Mouse (Mus musculus) embryonic facial prominence, embryonic 13.5 days (tissue): Measurements from ENCODE around the gene Elp5. TPM values are rescaled to one million over a fixed set of nuclear protein-coding genes. Genes with fewer than 3 reads are reported as not detected.

Experiments used
- ATAC-seq: fragments of 200-750 bp; cut with Nextera tagmentation; 2 replicates; pipeline ENCODE4 v1.8.0; 2017; ENCODE audit warnings: low read depth; ENCODE audit not compliant: insufficient number of reproducible peaks, insufficient read depth, low FRiP score, low TSS enrichment
- H3K27ac ChIP-seq: fragments of 300-500 bp; sonication (generic); 2 replicates; pipeline ENCODE4 v1.5.1; 2015; ENCODE audit warnings: moderate library complexity, mild to moderate bottlenecking, inconsistent platforms
- H3K27me3 ChIP-seq: fragments of 300-500 bp; sonication (generic); 2 replicates; pipeline ENCODE4 v1.6.1; 2015; ENCODE audit warnings: mild to moderate bottlenecking, inconsistent platforms
- H3K36me3 ChIP-seq: fragments of 300-500 bp; sonication (generic); 2 replicates; pipeline ENCODE4 v1.6.1; 2015; ENCODE audit warnings: mild to moderate bottlenecking, inconsistent platforms
- H3K4me1 ChIP-seq: fragments of 300-500 bp; sonication (generic); 2 replicates; pipeline ENCODE4 v1.6.1; 2015; ENCODE audit warnings: inconsistent platforms
- H3K4me2 ChIP-seq: fragments of 300-500 bp; sonication (generic); 2 replicates; pipeline ENCODE4 v1.6.1; 2015; ENCODE audit warnings: moderate library complexity, mild to moderate bottlenecking, inconsistent platforms
- H3K4me3 ChIP-seq: fragments of 300-500 bp; sonication (generic); 2 replicates; pipeline ENCODE4 v1.5.1; 2015; ENCODE audit warnings: mild to moderate bottlenecking, inconsistent platforms
- H3K9ac ChIP-seq: fragments of 300-500 bp; sonication (generic); 2 replicates; pipeline ENCODE4 v1.6.1; 2015; ENCODE audit warnings: mild to moderate bottlenecking, inconsistent platforms
- H3K9me3 ChIP-seq: fragments of 300-500 bp; sonication (generic); 2 replicates; pipeline ENCODE4 v1.6.1; 2016; ENCODE audit warnings: inconsistent platforms
- WGBS: fragments of 180-500 bp; shearing (Covaris S2); methylation state at CpG from one replicate; pipeline ENCODE4 v1.1.7; 2015; ENCODE audit warnings: mixed read lengths; 5-methylcytosine and 5-hydroxymethylcytosine counted together
- polyA plus RNA-seq: library from polyadenylated mRNA; unstranded; fragments of >200 nt; fragmentation: Nextera tagmentation; extraction: Ambion mirVana; gene quantifications from 2 replicates; pipeline ENCODE4 v1.2.1, GENCODE M21; 2015

Gene Elp5
- polyA plus RNA-seq, 1 experiment from 2014 or later = 125 TPM

GRCm38 (mm10) chr11:69998567-69999491 is 16.5 kb upstream of the Elp5 start:
- no peak for ATAC-seq
- Histone ChIP-seq H3K4me1 (peaks cover 56% of the 10 kb centered on the region), H3K9ac (peak overlapping the region; percentile 98), H3K4me2 (no peak overlapping the region), H3K27ac (no peak overlapping the region; the same call in 1 of the 2 replicates), H3K36me3 (peaks cover 33% of the 10 kb centered on the region), H3K27me3 (no peaks in the 10 kb centered on the region), H3K9me3 (no peaks in the 10 kb centered on the region), H3K4me3 (no peak overlapping the region)
- WGBS = 93% methylated on average over 27 of the region's 27 CpGs

- Histone ChIP-seq H3K27ac (peak overlapping the region; percentile 99), H3K4me1 (peaks cover 48% of the 10 kb centered on the region), H3K27me3 (no peaks in the 10 kb centered on the region), H3K4me3 (peak overlapping the region; percentile 97), H3K9me3 (no peaks in the 10 kb centered on the region), H3K4me2 (peak overlapping the region; percentile 61), H3K36me3 (peaks cover 40% of the 10 kb centered on the region), H3K9ac (peak overlapping the region; percentile 98)
- peak; percentile 28 for ATAC-seq
- 1% methylated on average over 40 of the region's 44 CpGs for WGBS
These were observed 14.8 kb upstream of the Elp5 start for GRCm38 (mm10) chr11:69997070-69997509.

- Histone ChIP-seq H3K36me3 (peaks cover 40% of the 10 kb centered on the region), H3K9me3 (no peaks in the 10 kb centered on the region), H3K9ac (peak overlapping the region; percentile 98), H3K27ac (peak overlapping the region; percentile 99), H3K4me2 (peak overlapping the region; percentile 61), H3K4me3 (peak overlapping the region; percentile 97), H3K27me3 (no peaks in the 10 kb centered on the region), H3K4me1 (peaks cover 41% of the 10 kb centered on the region)
- WGBS = under 1% methylated on average over 65 of the region's 66 CpGs
- no peak for ATAC-seq
These were observed 14.1 kb upstream of the Elp5 start for GRCm38 (mm10) chr11:69996161-69997061.

GRCm38 (mm10) chr11:69995391-69995960 is 13.2 kb upstream of the Elp5 start, which contains the start of gene Phf23:
Phf23 (plus strand) TSS chr11:69995777.
- Histone ChIP-seq H3K4me3 (peak within 1 kb of the TSS; percentile 97), H3K9ac (peak within 1 kb of the TSS; percentile 98), H3K27ac (peak within 1 kb of the TSS; percentile 99), H3K27me3 (no peaks in the 10 kb centered on the region), H3K4me1 (peaks cover 41% of the 10 kb centered on the region), H3K4me2 (peak within 1 kb of the TSS; percentile 61), H3K36me3 (peaks cover 40% of the 10 kb centered on the region), H3K9me3 (no peaks in the 10 kb centered on the region)
- under 1% methylated on average over 36 of the region's 36 CpGs for WGBS
- ATAC-seq = peak; percentile 82

GRCm38 (mm10) chr11:69994401-69995090 is 12.2 kb upstream of the Elp5 start:
- no peak for ATAC-seq
- Histone ChIP-seq H3K4me3 (no peak overlapping the region), H3K27ac (no peak overlapping the region), H3K36me3 (peaks cover 44% of the 10 kb centered on the region), H3K9ac (no peak overlapping the region), H3K27me3 (no peaks in the 10 kb centered on the region), H3K4me1 (peaks cover 42% of the 10 kb centered on the region), H3K4me2 (peak overlapping the region; percentile 50; the same call in 1 of the 2 replicates), H3K9me3 (no peaks in the 10 kb centered on the region)
- 85% methylated on average over 11 of the region's 11 CpGs for WGBS

- Histone ChIP-seq H3K9me3 (no peaks in the 10 kb centered on the region), H3K27me3 (no peaks in the 10 kb centered on the region), H3K27ac (no peak overlapping the region), H3K9ac (peak overlapping the region; percentile 85; the same call in 1 of the 2 replicates), H3K4me3 (peak overlapping the region; percentile 84), H3K4me1 (peaks cover 31% of the 10 kb centered on the region), H3K36me3 (peaks cover 44% of the 10 kb centered on the region), H3K4me2 (peak overlapping the region; percentile 74)
- WGBS = 86% methylated on average over 3 of the region's 3 CpGs
- no peak for ATAC-seq
These were observed 10.6 kb upstream of the Elp5 start for GRCm38 (mm10) chr11:69992932-69993331.

GRCm38 (mm10) chr11:69992396-69992795 is 10.1 kb upstream of the Elp5 start:
- ATAC-seq = no peak

GRCm38 (mm10) chr11:69991711-69992110 is 9.4 kb upstream of the Elp5 start:
- peak overlapping the region; percentile 74 for H3K4me2 ChIP-seq
- H3K4me3 ChIP-seq = peak overlapping the region; percentile 84
- no peaks in the 10 kb centered on the region for H3K27me3 ChIP-seq
- ATAC-seq = no peak
- no peaks in the 10 kb centered on the region for H3K9me3 ChIP-seq
- peaks cover 53% of the 10 kb centered on the region for H3K36me3 ChIP-seq
- peak overlapping the region; percentile 94 for H3K27ac ChIP-seq
- peak overlapping the region; percentile 85 for H3K9ac ChIP-seq
- H3K4me1 ChIP-seq = peaks cover 24% of the 10 kb centered on the region
- WGBS = 0% methylated on average over 15 of the region's 15 CpGs

More at GRCm38 (mm10) chr11:69992396-69992795, 10.1 kb upstream of the Elp5 start:
- Histone ChIP-seq H3K4me3 (peak overlapping the region; percentile 84), H3K27ac (no peak overlapping the region), H3K9me3 (no peaks in the 10 kb centered on the region), H3K27me3 (no peaks in the 10 kb centered on the region), H3K4me2 (peak overlapping the region; percentile 74), H3K36me3 (peaks cover 46% of the 10 kb centered on the region), H3K9ac (peak overlapping the region; percentile 85), H3K4me1 (peaks cover 26% of the 10 kb centered on the region)
- 90% methylated on average over 10 of the region's 10 CpGs for WGBS

GRCm38 (mm10) chr11:69990850-69991691 is 8.8 kb upstream of the Elp5 start, which contains the start of gene Gabarap:
Gabarap (plus strand) TSS chr11:69991143.
- peak; percentile 66 for ATAC-seq
- Histone ChIP-seq H3K4me2 (peak within 1 kb of the TSS; percentile 74), H3K9ac (peak within 1 kb of the TSS; percentile 85), H3K27me3 (no peaks in the 10 kb centered on the region), H3K4me3 (peak within 1 kb of the TSS; percentile 84), H3K36me3 (peaks cover 59% of the 10 kb centered on the region), H3K4me1 (peaks cover 24% of the 10 kb centered on the region), H3K9me3 (no peaks in the 10 kb centered on the region), H3K27ac (peak within 1 kb of the TSS; percentile 94)
- under 1% methylated on average over 40 of the region's 40 CpGs for WGBS

- Histone ChIP-seq H3K27ac (peak overlapping the region; percentile 94; the same call in 1 of the 2 replicates), H3K36me3 (peaks cover 68% of the 10 kb centered on the region), H3K9ac (no peak overlapping the region), H3K4me2 (no peak overlapping the region), H3K4me1 (peaks cover 24% of the 10 kb centered on the region), H3K4me3 (no peak overlapping the region), H3K9me3 (no peaks in the 10 kb centered on the region), H3K27me3 (no peaks in the 10 kb centered on the region)
- ATAC-seq = no peak
- WGBS = 93% methylated on average over 8 of the region's 8 CpGs
These were observed 7.6 kb upstream of the Elp5 start for GRCm38 (mm10) chr11:69989949-69990348.
